Mouse (Mus musculus) brown adipose tissue, adult 24 weeks (tissue): ENCODE results near the gene Tmem202. TPM values are rescaled to one million over a fixed set of nuclear protein-coding genes. Genes with fewer than 3 reads are reported as not detected.

Source experiments
- polyA plus RNA-seq: library from polyadenylated mRNA; stranded (reverse); fragments of >200 nt; gene quantifications from 2 replicates; pipeline ENCODE4 v1.2.4, GENCODE M21; 2012; ENCODE audit not compliant: missing spikeins, insufficient read depth, insufficient read length

The Tmem202 gene
- polyA plus RNA-seq, 1 experiment = not detected

Other genes with a start within 250 kb of the Tmem202 start
- 9.3 and 9.7 TPM in 2 replicates for gene Adpgk, start 248.3 kb downstream of the Tmem202 start, polyA plus RNA-seq
- 2.2 and 2.9 TPM in 2 replicates for gene Bbs4, start 186.3 kb downstream of the Tmem202 start, polyA plus RNA-seq
- gene Arih1, start 53.2 kb downstream of the Tmem202 start, polyA plus RNA-seq = 38.9 and 39.7 TPM in 2 replicates
- gene Hexa, start 307 bp downstream of the Tmem202 start, polyA plus RNA-seq = 34.3 and 45.5 TPM in 2 replicates
- gene Celf6, start 38.1 kb upstream of the Tmem202 start, polyA plus RNA-seq = not detected in 2 replicates
- gene Parp6, start 77.4 kb upstream of the Tmem202 start, polyA plus RNA-seq = 32.8 and 40.1 TPM in 2 replicates
- gene Pkm, start 116.5 kb upstream of the Tmem202 start, polyA plus RNA-seq = 1,903 and 1,933 TPM in 2 replicates
- gene Gramd2, start 140.3 kb upstream of the Tmem202 start, polyA plus RNA-seq = 0.58 TPM in 1 of 2 replicates, not detected in the other
- gene Senp8, start 210.9 kb upstream of the Tmem202 start, polyA plus RNA-seq = 5.3 and 7.9 TPM in 2 replicates
- gene Myo9a, start 211.0 kb upstream of the Tmem202 start, polyA plus RNA-seq = 3.5 and 9.9 TPM in 2 replicates